In genomic region chr4:128962029-128962925, GRCm38 (mm10) we compare ENCODE assay signal across 8 mouse cellular contexts. TPM values are rescaled to one million over a fixed set of nuclear protein-coding genes. Genes with fewer than 3 reads are reported as not detected.
DNase-seq lines count a peak whose midpoint lies in the region.

Gene Azin2, minus strand, starts transcription at chr4:128962442.

- H3K4me3 ChIP-seq in megakaryocyte, embryonic 14.5 days (replicated peaks) = peak within 1 kb of the TSS; percentile 94

- H3K4me1 ChIP-seq in megakaryocyte, embryonic 14.5 days = peaks cover 56% of the 10 kb centered on the region

- no peaks in the 10 kb centered on the region for H3K9me3 ChIP-seq in megakaryocyte, embryonic 14.5 days

- intact Hi-C loops in gastrocnemius, postnatal 14 days (cut with DNase I; ENCODE audit: low total_unique reads) = no loop called here

- H3K27me3 ChIP-seq in megakaryocyte, embryonic 14.5 days (replicated peaks) = peaks cover 59% of the 10 kb centered on the region

- H3K36me3 ChIP-seq in megakaryocyte, embryonic 14.5 days (replicated peaks; ENCODE audit: low read length) = peaks cover 3% of the 10 kb centered on the region

- peak; percentile 94 to 99 for DNase-seq in adrenal gland, adult (ENCODE audit: inconsistent age in 2 of 2, low spot score in 1 of 2)
- DNase-seq in embryo, embryonic 10.5 days (ENCODE audit: low spot score) = peak; percentile 94
- DNase-seq in gastrocnemius, postnatal 14 days = peak; percentile 92
- peak; percentile 93 for DNase-seq in induced T-regulatory cell, adult 2 months (ENCODE audit: low read depth)
- DNase-seq in left cerebral cortex, adult 9 months (ENCODE audit: low spot score in 2 of 2) = peak; percentile 76 to 91
- peak; percentile 90 to 92 for DNase-seq in right cerebral cortex, adult 2 months (ENCODE audit: low spot score in 2 of 2)
- DNase-seq in urinary bladder, postnatal 10 days (ENCODE audit: low spot score) = peak; percentile 77

RNA-seq across cellular contexts. Expression of gene Azin2, which starts in this region (rescaled TPM):
- 1 to 10 TPM; 1.8 to 2.6 TPM for total RNA-seq in gastrocnemius, postnatal 14 days (2021)
- 7.6 and 12.2 TPM in 2 replicates for polyA plus RNA-seq in megakaryocyte, embryonic 14.5 days (2012; ENCODE audit: insufficient read depth, low replicate concordance)

Comparison
In these comparisons a context has a peak if more than half of its experiments do, and no peak if none do; other contexts are left out.
1. Peak in every context shown above with its lines: DNase-seq and H3K4me3 ChIP-seq.